Mouse (Mus musculus): ENCODE data around the gene Hoxa13.

The Hoxa13 gene

GRCm38 (mm10) chr6:52237346-52238154 lies 23.1 kb downstream of the Hoxa13 start:
- no peak for DNase-seq (ENCODE audit: low spot score in 2 of 2)

GRCm38 (mm10) chr6:52236806-52237205 lies 23.9 kb downstream of the Hoxa13 start:
- DNase-seq (ENCODE audit: low spot score in 2 of 2) = no peak

DNA sequence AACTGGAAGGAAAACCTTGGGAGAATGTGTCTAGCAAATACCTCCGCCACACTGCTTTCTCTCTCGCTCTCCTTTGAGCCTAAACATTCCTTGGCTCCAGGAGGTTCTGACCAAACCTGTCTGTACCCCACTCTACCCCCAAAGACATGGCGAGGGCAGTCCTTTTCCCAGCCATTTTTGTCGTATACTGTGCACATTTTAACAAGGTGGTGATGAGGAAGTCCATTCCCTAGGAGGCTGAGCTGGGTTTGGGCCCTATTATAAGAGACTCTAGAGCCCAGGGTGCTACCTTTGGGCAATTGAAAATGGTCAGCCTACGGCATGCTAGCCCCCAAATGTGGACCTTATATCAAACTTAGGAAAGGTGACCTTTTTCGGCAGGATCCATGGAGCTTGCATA lies 24.8 kb downstream of the Hoxa13 start:
- DNase-seq (ENCODE audit: low spot score in 2 of 2) = no peak

GRCm38 (mm10) chr6:52235267-52235666 lies 25.4 kb downstream of the Hoxa13 start:
- DNase-seq (ENCODE audit: low spot score in 2 of 2) = no peak

DNA sequence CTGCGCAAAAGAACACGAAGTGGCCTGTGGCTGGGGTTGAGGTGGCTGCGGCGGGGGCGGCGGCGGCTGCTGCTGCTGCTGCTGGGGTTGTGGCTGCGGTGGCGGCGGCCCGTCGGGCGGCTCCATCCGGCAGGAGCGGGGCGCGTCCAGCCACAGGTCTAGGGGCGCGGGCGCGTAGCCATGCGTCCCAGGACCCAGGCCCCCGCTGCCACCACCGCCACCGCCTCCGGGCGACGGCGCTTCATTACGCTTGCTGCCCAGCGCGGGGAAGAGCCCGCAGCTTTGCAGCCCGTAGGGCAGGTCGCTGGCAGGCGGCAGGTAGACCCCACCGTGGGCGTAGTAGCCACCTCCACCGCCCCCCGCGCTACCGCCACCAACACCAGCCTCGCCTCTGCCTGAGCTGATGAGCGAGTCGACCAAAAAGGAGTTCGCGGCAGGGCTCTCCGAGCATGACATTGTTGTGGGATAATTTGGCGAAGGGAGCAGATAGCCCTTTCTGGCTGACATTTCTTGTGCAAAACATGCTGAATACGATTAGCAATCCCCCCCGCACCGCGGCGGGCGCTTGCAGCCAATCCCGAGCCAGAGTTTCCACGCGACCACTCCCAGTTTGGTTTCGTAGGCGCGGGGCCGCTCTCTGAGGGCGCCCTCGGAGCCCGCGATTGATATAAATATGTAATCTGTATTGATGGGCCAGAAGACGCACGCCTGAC lies 26.1 kb downstream of the Hoxa13 start:
- no peak for DNase-seq (ENCODE audit: low spot score in 2 of 2)

DNA sequence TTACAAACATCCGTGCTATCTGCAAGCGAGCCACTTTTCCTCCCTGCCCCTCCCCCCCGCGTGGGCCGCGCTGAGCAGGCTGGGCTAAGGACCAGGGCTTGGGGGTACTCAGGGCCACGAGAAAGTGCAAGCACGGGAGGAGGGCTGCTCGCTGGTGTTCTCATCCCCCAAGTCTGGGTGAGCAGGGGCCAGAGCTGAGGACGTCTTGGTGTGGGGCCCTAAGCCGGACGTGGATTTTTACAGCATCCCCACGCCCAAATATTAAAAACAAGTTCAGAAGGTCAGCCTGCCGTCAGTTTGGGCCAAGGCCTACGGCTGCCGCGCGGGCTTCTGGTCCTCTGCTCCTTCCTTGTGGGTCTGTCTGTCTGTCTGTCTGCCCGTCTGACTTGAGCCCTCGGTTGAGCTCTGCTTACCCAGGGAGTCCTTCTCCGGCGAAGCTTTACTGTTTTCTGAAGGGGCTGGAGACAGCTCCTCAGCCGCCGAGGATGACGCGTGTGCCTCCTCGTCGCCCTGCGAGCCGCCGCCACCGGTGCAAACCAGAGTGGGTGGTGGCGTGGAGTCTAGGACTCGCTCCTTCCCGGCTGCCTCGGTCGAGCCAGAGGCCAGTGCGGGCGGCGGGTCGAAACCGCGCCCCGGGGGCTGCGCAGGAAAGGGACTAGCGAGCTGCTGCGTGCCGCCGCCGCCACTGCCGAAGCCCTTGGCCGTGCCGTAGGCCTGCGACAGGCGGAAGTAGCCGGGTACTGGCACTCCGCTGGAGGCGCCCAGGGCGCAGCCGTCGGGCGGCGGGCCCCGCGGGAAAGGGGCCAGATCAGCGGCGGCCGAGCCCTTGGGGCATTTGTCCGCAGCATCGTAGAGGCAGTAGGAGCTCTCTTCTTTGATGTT lies 26.9 kb downstream of the Hoxa13 start:
- DNase-seq (ENCODE audit: low spot score in 2 of 2) = no peak

DNA sequence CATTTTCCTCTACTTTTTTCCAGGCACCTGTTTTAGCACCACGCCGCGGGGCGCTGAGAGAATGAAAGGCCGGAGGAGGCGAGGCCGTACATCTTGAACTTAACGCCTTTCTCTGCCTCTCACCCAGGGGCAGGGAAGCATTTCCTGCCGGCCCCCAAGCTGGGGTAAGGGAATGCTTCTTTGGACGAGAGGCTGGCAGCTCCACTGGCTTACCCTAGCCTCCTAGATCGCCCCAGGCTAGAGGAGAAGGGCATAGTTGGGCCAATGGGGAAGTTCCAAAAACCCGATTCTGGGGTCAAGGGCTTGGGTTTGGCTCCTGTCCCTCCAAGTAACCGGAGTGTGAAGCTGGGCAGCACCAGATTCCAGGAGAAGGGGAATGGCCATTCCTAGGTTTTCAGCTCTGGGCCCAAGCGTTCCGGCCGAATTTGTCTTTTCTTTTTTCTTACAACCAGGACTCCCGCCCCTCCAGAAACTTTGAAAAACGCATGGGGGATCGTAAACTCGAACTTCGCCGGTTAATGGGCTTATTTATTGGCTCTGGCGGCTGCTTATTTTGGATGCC lies 27.6 kb downstream of the Hoxa13 start:
- no peak for DNase-seq (ENCODE audit: low spot score in 2 of 2)

GRCm38 (mm10) chr6:52232568-52232965 lies 28.1 kb downstream of the Hoxa13 start:
- no peak for DNase-seq (ENCODE audit: low spot score in 2 of 2)

DNA sequence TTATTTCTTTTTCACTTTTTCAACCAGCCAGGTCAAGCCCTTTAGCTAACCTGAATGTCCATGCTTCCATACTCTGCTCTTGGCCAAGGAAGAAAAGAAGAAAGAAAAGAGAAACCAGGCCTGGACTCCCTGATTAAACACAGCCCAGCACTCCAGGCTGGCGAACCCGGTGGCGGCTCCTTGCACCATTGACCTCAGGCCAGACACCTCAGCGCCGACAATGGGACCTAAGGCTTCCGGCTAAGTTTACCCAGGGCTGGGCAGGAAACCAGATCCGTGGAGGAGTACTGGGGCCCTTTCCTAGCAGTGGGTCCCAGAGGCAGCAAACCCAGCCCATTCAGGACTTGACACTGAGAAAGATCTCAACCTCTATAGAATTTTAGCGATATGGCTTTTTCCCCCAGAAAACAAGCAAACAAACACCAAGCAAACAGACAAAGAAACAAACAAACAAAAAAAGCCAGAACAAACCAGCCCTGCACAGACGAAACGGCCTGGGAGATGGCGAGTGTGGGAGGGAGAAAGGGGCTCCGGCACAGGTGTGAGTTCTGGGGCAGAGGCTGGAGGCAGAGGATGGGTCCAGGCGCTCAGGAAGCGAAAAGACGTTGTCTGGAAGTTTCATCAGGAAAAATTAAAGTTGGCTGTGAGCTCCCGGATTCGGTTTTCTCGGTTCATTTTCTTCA lies 28.7 kb downstream of the Hoxa13 start:
- no peak for DNase-seq (ENCODE audit: low spot score in 2 of 2)

DNA sequence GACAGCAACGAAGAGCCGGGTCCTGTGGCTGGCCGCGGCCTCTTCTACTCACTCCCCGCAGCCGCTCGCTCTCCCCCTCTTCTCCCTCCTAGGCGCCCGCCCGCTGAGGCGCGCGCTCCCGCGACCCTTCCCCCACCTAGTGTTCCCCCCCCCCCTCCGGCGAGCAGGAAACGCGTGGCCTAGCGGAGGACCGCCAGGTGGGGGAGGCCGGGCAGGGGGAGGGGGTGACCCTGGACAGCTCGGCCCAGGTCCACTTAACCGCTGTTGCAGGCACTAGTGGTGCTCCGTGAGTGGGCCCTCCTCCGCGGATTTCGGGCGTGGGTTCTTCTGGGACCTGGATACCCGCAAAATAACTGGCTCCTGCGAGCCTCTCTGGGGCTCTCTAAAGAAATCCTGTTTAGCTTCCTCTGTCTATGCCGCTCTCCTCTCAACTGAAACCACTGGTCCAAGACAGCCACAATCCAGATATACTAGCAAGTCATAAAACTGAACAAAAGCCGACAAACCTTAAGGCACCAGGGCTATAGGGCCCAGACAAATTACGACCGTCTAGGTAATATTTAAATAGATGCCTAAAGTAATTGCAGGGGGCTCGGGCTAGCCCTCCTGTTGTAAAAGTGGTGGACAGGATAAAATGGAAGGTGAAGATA lies 30.0 kb downstream of the Hoxa13 start, which contains the start of gene Hoxa9:
Gene Hoxa9, minus strand, starts transcription at position 574 of the 650 bp plus-strand sequence.
- DNase-seq (ENCODE audit: low spot score in 2 of 2) = no peak

GRCm38 (mm10) chr6:52229558-52230416 lies 30.9 kb downstream of the Hoxa13 start:
- DNase-seq (ENCODE audit: low spot score in 2 of 2) = no peak

DNA sequence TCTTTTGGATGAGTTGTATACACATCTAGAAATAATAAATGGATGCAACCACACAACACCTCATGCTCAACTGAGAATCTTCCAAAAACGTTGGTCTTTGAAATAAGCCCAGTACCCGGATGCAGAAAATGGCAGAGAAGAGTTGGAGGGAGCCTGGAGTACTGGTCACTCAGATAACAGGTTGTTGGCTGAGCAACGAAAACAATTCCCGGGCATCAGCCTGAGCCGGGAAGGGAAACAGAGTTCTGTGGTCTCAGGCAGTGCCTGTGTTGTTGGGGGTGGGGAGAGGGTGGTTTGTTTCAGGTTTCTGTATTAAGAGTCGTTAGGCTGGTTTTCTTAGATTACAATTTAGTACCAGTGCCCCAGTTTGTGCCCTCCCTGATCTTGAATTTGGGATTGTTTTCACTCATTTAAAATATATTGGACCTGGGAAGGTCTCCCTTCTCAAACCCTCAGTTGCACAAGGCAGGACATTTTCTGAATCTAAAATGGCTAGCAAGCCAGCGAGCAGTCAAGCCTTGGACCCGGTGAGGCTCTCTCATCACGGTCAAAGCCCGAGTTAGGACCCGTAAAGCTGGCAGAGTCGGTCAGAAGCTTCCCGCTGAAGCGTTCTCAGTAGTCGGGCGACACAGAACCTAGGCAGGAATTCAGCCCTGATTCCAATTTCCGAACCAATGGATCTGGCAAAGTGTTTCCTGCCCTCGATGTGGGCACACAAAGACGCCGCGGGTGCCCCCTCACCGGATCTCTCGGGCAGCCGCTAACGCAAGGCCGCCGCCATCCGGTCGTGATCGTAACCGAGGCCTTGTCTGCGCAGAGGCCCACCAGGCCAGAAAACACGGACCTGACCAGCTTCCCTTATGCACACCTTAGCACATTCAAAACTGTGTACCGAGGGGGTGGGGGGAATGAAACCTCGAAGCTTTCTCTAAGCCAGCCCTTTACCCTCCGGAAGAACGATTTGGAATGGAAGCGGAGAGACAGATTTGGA lies 31.9 kb downstream of the Hoxa13 start:
- no peak for DNase-seq (ENCODE audit: low spot score in 2 of 2)

DNA sequence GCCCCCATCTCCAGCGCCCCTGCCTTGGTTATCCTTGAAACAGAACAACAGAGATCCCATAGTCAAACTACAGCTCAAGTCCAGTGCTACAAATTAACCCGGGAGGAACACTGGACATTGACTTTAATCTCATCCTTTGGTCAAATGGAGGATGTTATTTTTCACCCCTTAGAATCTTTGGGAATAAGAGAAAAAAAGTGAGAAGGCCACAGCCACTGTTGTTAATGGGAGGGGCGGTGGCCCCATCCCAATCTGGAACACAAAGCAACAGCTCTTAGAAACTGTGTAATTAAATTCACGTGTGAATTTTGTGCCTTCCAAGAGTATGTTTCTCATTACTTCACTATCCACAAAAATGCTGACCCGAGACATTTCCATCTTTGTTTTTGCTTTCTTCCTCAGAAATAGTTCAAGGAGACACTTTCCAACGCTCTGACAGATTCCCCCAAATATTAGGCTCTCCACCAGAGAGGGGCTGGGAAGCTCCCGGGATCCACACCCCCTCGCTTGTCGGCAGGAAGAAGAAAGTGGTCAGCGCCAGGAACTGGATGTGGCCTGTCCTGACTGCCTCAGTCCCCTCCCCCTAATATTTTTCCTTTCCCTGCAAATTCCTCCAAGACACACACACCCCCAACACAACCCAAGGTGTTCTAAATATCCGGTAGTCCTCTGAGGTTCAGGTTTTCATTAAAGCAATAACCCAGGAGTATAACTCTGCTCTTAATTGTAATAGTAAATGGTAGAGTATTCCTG lies 33.0 kb downstream of the Hoxa13 start:
- DNase-seq (ENCODE audit: low spot score in 2 of 2) = no peak

- DNase-seq (ENCODE audit: low spot score in 2 of 2) = no peak
Measured at GRCm38 (mm10) chr6:52226569-52227257, 34.0 kb downstream of the Hoxa13 start.

- DNase-seq (ENCODE audit: low spot score in 2 of 2) = no peak
Measured at GRCm38 (mm10) chr6:52225612-52226568, 34.8 kb downstream of the Hoxa13 start.
